Mouse (Mus musculus): ENCODE results near the gene Copz1. TPM values are rescaled to one million over a fixed set of nuclear protein-coding genes. Genes with fewer than 3 reads are reported as not detected.

The Copz1 gene
- total and polyA plus RNA-seq, 3 experiments, result 80.0 to 271 (median 148) TPM

GRCm38 (mm10) chr15:103239130-103239684 lies 33.3 kb upstream of the Copz1 start (continued):
- TF ChIP-seq MAFK (IDR thresholded peaks at IDR 0.05; ENCODE audit: insufficient replicate concordance, low read length), result no peak
- TF ChIP-seq PAX5 (IDR thresholded peaks at IDR 0.05; ENCODE audit: low read length), result no peak
- no peak for TF ChIP-seq IRF4 (IDR thresholded peaks at IDR 0.05; ENCODE audit: low read depth, low read length)
- TF ChIP-seq TBP (conservative IDR thresholded peaks at IDR 0.05; ENCODE audit: low read depth, low read length), result peak; percentile 76
- peak; percentile 80; the same call in 1 of the 2 replicates for TF ChIP-seq CHD1 (IDR thresholded peaks at IDR 0.05; ENCODE audit: low read depth, low read length)
- TF ChIP-seq ZNF384 (IDR thresholded peaks at IDR 0.05; ENCODE audit: low read depth, low read length), result no peak
- TF ChIP-seq MYC (IDR thresholded peaks at IDR 0.05; ENCODE audit: low read depth, low read length), result peak; percentile 15; the same call in 1 of the 2 replicates
- TF ChIP-seq POLR2AphosphoS2 (IDR thresholded peaks at IDR 0.05; ENCODE audit: low read depth, low read length), result no peak
- no peak; the same call in 1 of the 2 replicates for TF ChIP-seq MEF2A (IDR thresholded peaks at IDR 0.05; ENCODE audit: borderline replicate concordance, low read depth, low read length)
- no peak for TF ChIP-seq RCOR1 (conservative IDR thresholded peaks at IDR 0.05; ENCODE audit: low read depth, low read length)
- TF ChIP-seq SIN3A (IDR thresholded peaks at IDR 0.05; ENCODE audit: low read length), result peak; percentile 74
- no peak for TF ChIP-seq MXI1 (IDR thresholded peaks at IDR 0.05; ENCODE audit: low read depth, low read length)

DNA sequence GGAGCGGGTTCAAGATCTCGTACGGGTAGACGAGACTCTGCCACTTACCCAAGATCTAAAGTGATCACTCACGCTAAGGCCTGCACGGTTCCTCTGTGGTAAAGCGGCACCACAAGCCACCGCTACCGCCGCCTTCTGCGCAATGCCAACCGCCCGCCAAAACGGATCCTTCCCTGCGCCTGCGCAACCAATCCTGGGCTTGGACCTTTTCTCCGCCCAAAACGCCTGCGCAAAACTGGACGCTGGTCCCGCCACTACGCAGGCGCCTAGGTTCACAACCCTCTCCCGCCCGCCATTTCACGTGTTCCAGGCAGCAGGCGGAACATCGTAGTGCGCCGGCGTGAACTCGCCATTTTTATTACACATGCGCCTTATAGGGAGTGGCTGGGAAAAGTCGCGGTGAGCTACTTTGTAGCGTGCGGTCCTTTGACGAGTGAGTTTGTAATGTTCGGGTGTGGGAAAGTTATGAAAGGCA lies 32.8 kb upstream of the Copz1 start, which contains the start of gene Cbx5:
TSS of gene Cbx5 (minus strand) at position 132 of the 475 bp plus-strand sequence.
- Histone ChIP-seq H3K27me3 (replicated peaks) (no peaks in the 10 kb centered on the region), H3K4me2 (ENCODE audit: insufficient read depth, low read depth, poor library complexity, severe bottlenecking) (peak within 1 kb of the TSS; percentile 99), H3K79me2 (replicated peaks; ENCODE audit: control insufficient read depth, extremely low read depth, insufficient read depth, poor library complexity, severe bottlenecking) (peaks cover 74% of the 10 kb centered on the region), H3K36me3 (replicated peaks in 1 of 2; ENCODE audit: control insufficient read depth in 1 of 2, insufficient read depth in 1 of 2, low read length in 1 of 2) (peaks cover 29 to 46% of the 10 kb centered on the region in 2 experiments), H3K4me1 (ENCODE audit: control insufficient read depth in 1 of 2, insufficient read depth in 2 of 2) (peaks cover 0 to 29% of the 10 kb centered on the region in 2 experiments; a peak in 3 of 4 replicates), H3K27ac (ENCODE audit: insufficient read depth, low read depth) (peak within 1 kb of the TSS; percentile 86), H3K4me3 (replicated peaks in 1 of 3; ENCODE audit: low read depth in 2 of 3, low read length in 2 of 3, poor library complexity in 1 of 3) (peak within 1 kb of the TSS; percentile 59 to 77 (median 74)), H3K9me3 (replicated peaks; ENCODE audit: low read length) (no peaks in the 10 kb centered on the region), H3K9ac (ENCODE audit: insufficient read depth, low read depth) (peak within 1 kb of the TSS; percentile 96)
- dilution Hi-C loops (cut with MboI; ENCODE audit: extremely low pct_ligation_motif_present, extremely low pct_unique_long_range_greater_than_20kb, low sequenced_read_pairs), result no loop called here
- peak; percentile 99 for DNase-seq (ENCODE audit: extremely low read depth)
- in situ Hi-C loops (cut with MboI; ENCODE audit: low pct_ligation_motif_present, low pct_unique_long_range_greater_than_20kb, low sequenced_read_pairs), result no loop called here
- peak; percentile 95 for TF ChIP-seq NELFE (IDR thresholded peaks at IDR 0.05; ENCODE audit: low read depth, low read length)
- TF ChIP-seq E2F4 (IDR thresholded peaks at IDR 0.05; ENCODE audit: insufficient replicate concordance, low read depth, low read length), result peak; percentile 90; the same call in 1 of the 2 replicates
- TF ChIP-seq HCFC1 (IDR thresholded peaks at IDR 0.05; ENCODE audit: low read depth, low read length), result no peak
- no peak for TF ChIP-seq USF1 (IDR thresholded peaks at IDR 0.05; ENCODE audit: low read depth, low read length)
- TF ChIP-seq KAT2A (IDR thresholded peaks at IDR 0.05; ENCODE audit: insufficient replicate concordance, low read length), result 0 out of 2 replicates have a peak, but pooled peaks have one; percentile 65
- TF ChIP-seq NRF1 (IDR thresholded peaks at IDR 0.05; ENCODE audit: low read depth, low read length), result peak; percentile 93
- TF ChIP-seq ZMIZ1 (IDR thresholded peaks at IDR 0.05; ENCODE audit: low read depth, low read length), result peak; percentile 11; the same call in 1 of the 2 replicates
- TF ChIP-seq BHLHE40 (IDR thresholded peaks at IDR 0.05; ENCODE audit: low read depth, low read length), result peak; percentile 67
- no peak for TF ChIP-seq RAD21 (IDR thresholded peaks at IDR 0.05; ENCODE audit: low read depth, low read length)
- TF ChIP-seq MEF2A (IDR thresholded peaks at IDR 0.05; ENCODE audit: borderline replicate concordance, low read depth, low read length), result no peak; the same call in 1 of the 2 replicates
- TF ChIP-seq ZKSCAN1 (IDR thresholded peaks at IDR 0.05; ENCODE audit: borderline replicate concordance, low read depth, low read length), result no peak
- no peak for TF ChIP-seq MAZ (IDR thresholded peaks at IDR 0.05; ENCODE audit: low read depth, low read length)
- TF ChIP-seq SIN3A (IDR thresholded peaks at IDR 0.05; ENCODE audit: low read length), result no peak; the same call in 1 of the 2 replicates
- peak; percentile 95 for TF ChIP-seq MAX (IDR thresholded peaks at IDR 0.05; ENCODE audit: low read length)
- TF ChIP-seq MAFK (IDR thresholded peaks at IDR 0.05; ENCODE audit: insufficient replicate concordance, low read length), result no peak
- TF ChIP-seq TCF12 (IDR thresholded peaks at IDR 0.05; ENCODE audit: low read depth, low read length), result peak; percentile 76; the same call in 1 of the 2 replicates
- no peak for TF ChIP-seq TBP (conservative IDR thresholded peaks at IDR 0.05; ENCODE audit: low read depth, low read length)
- no peak for TF ChIP-seq CHD1 (IDR thresholded peaks at IDR 0.05; ENCODE audit: low read depth, low read length)
- peak; percentile 92 for TF ChIP-seq MYC (IDR thresholded peaks at IDR 0.05; ENCODE audit: low read depth, low read length)
- peak; percentile 61; the same call in 1 of the 2 replicates for TF ChIP-seq ELF1 (IDR thresholded peaks at IDR 0.05; ENCODE audit: low read depth, low read length)
- TF ChIP-seq ZNF384 (IDR thresholded peaks at IDR 0.05; ENCODE audit: low read depth, low read length), result no peak
- TF ChIP-seq RCOR1 (conservative IDR thresholded peaks at IDR 0.05; ENCODE audit: low read depth, low read length), result no peak
- TF ChIP-seq JUN (IDR thresholded peaks at IDR 0.05; ENCODE audit: insufficient read depth, low read depth, low read length), result no peak
- TF ChIP-seq SMC3 (IDR thresholded peaks at IDR 0.05; ENCODE audit: low read depth, low read length), result no peak
- peak; percentile 84 for TF ChIP-seq POLR2A (IDR thresholded peaks at IDR 0.05; ENCODE audit: low read depth, low read length)
- no peak for TF ChIP-seq EP300 (IDR thresholded peaks at IDR 0.05; ENCODE audit: low read length)
- peak; percentile 94 for TF ChIP-seq MXI1 (IDR thresholded peaks at IDR 0.05; ENCODE audit: low read depth, low read length)
